Mouse (Mus musculus): ENCODE results near the gene Fgl2. TPM values are rescaled to one million over a fixed set of nuclear protein-coding genes. Genes with fewer than 3 reads are reported as not detected.

Gene Fgl2
- polyA plus RNA-seq, 1 experiment from 2014 or later = 0.66 TPM

DNA sequence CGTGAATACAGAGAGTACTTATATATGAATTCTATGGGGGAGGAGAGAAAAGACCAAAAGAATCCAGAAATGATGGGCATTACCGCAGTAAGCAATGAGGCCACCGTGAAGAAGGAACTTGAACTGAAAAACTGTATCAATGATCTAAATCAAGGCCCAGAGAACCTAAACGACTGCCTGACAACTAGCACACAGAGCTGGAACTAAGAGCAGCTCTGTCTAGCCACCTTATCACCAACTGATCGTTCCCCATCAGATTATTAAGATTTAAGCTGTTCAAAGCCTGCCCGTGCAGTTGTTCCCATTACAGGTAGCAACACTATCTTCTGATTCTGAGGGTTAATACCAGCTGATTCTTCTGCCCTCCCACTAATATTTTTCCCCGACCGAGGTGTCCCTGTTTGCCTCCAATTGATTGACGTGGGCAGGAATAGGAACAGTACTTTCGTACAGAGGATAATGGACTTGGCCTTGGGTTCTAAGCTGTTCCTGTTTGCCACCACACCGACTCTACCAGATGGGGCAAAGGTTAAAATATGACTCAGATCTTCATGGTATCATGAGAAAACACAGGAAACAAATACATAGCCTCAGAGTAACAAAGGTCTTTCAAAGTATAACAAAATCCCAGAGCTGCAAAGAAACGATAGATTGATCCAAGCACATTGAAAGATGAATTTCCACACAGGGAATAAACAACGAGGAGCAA is 12.0 kb downstream of the Fgl2 start:
- Histone ChIP-seq H3K9me3 (no peaks in the 10 kb centered on the region), H3K27me3 (peaks cover 20% of the 10 kb centered on the region), H3K36me3 (no peaks in the 10 kb centered on the region), H3K27ac (no peak overlapping the region), H3K4me1 (replicated peaks) (peaks cover 9% of the 10 kb centered on the region), H3K4me2 (no peak overlapping the region), H3K9ac (replicated peaks) (no peak overlapping the region), H3K4me3 (replicated peaks) (no peak overlapping the region)
- 82% methylated on average over 13 of the region's 13 CpGs for WGBS
- ATAC-seq (ENCODE audit: insufficient number of reproducible peaks, insufficient read depth, low FRiP score, low TSS enrichment, low read depth) = no peak

- H3K27ac ChIP-seq = no peak overlapping the region
- no peak overlapping the region for H3K4me2 ChIP-seq
- no peak overlapping the region for H3K9ac ChIP-seq (replicated peaks)
- H3K36me3 ChIP-seq = no peaks in the 10 kb centered on the region
- ATAC-seq (ENCODE audit: insufficient number of reproducible peaks, insufficient read depth, low FRiP score, low TSS enrichment, low read depth) = no peak
- H3K9me3 ChIP-seq = no peaks in the 10 kb centered on the region
- H3K27me3 ChIP-seq = peaks cover 14% of the 10 kb centered on the region
- H3K4me1 ChIP-seq (replicated peaks) = peaks cover 9% of the 10 kb centered on the region
- no peak overlapping the region for H3K4me3 ChIP-seq (replicated peaks)
- WGBS = 94% methylated on average over 9 of the region's 9 CpGs
Observed at GRCm38 (mm10) chr5:21384976-21385375, 12.5 kb downstream of the Fgl2 start.

- no peak overlapping the region for H3K27ac ChIP-seq
- 85% methylated on average over 4 of the region's 4 CpGs for whole genome bisulfite sequencing
- H3K27me3 ChIP-seq = peaks cover 12% of the 10 kb centered on the region
- no peak overlapping the region for H3K9ac ChIP-seq (replicated peaks)
- peaks cover 9% of the 10 kb centered on the region for H3K4me1 ChIP-seq (replicated peaks)
- H3K4me3 ChIP-seq (replicated peaks) = no peak overlapping the region
- ATAC-seq (ENCODE audit: insufficient number of reproducible peaks, insufficient read depth, low FRiP score, low TSS enrichment, low read depth) = no peak
- no peaks in the 10 kb centered on the region for H3K9me3 ChIP-seq
- H3K36me3 ChIP-seq = no peaks in the 10 kb centered on the region
- no peak overlapping the region for H3K4me2 ChIP-seq
Observed at GRCm38 (mm10) chr5:21386432-21386831, 14.0 kb downstream of the Fgl2 start.

GRCm38 (mm10) chr5:21387340-21387739 is 14.9 kb downstream of the Fgl2 start:
- Histone ChIP-seq H3K9ac (replicated peaks) (no peak overlapping the region), H3K27me3 (peaks cover 12% of the 10 kb centered on the region), H3K36me3 (no peaks in the 10 kb centered on the region), H3K4me1 (replicated peaks) (peaks cover 9% of the 10 kb centered on the region), H3K4me3 (replicated peaks) (no peak overlapping the region), H3K9me3 (no peaks in the 10 kb centered on the region), H3K27ac (no peak overlapping the region), H3K4me2 (no peak overlapping the region)
- ATAC-seq (ENCODE audit: insufficient number of reproducible peaks, insufficient read depth, low FRiP score, low TSS enrichment, low read depth) = no peak

GRCm38 (mm10) chr5:21388855-21389254 is 16.4 kb downstream of the Fgl2 start:
- WGBS = 71% methylated on average over 4 of the region's 4 CpGs
- H3K27me3 ChIP-seq = peaks cover 11% of the 10 kb centered on the region
- H3K4me3 ChIP-seq (replicated peaks) = no peak overlapping the region
- H3K4me1 ChIP-seq (replicated peaks) = peaks cover 1% of the 10 kb centered on the region; the same call in 1 of the 2 replicates
- no peaks in the 10 kb centered on the region for H3K36me3 ChIP-seq
- H3K4me2 ChIP-seq = no peak overlapping the region
- no peaks in the 10 kb centered on the region for H3K9me3 ChIP-seq
- no peak overlapping the region for H3K27ac ChIP-seq
- no peak overlapping the region for H3K9ac ChIP-seq (replicated peaks)
- no peak for ATAC-seq (ENCODE audit: insufficient number of reproducible peaks, insufficient read depth, low FRiP score, low TSS enrichment, low read depth)

GRCm38 (mm10) chr5:21391616-21392384 is 19.4 kb downstream of the Fgl2 start:
- H3K4me3 ChIP-seq (replicated peaks) = no peak overlapping the region
- 51% methylated on average over 13 of the region's 13 CpGs for WGBS
- H3K4me1 ChIP-seq (replicated peaks) = peaks cover 25% of the 10 kb centered on the region
- no peaks in the 10 kb centered on the region for H3K9me3 ChIP-seq
- no peak overlapping the region for H3K27ac ChIP-seq
- no peak overlapping the region for H3K9ac ChIP-seq (replicated peaks)
- no peak for ATAC-seq (ENCODE audit: insufficient number of reproducible peaks, insufficient read depth, low FRiP score, low TSS enrichment, low read depth)
- H3K36me3 ChIP-seq = no peaks in the 10 kb centered on the region
- H3K27me3 ChIP-seq = no peaks in the 10 kb centered on the region; the same call in 1 of the 2 replicates
- no peak overlapping the region for H3K4me2 ChIP-seq

GRCm38 (mm10) chr5:21394562-21394961 is 22.1 kb downstream of the Fgl2 start:
- no peak overlapping the region for H3K4me2 ChIP-seq
- ATAC-seq (ENCODE audit: insufficient number of reproducible peaks, insufficient read depth, low FRiP score, low TSS enrichment, low read depth) = no peak
- H3K4me3 ChIP-seq (replicated peaks) = no peak overlapping the region
- no peak overlapping the region for H3K9ac ChIP-seq (replicated peaks)
- no peaks in the 10 kb centered on the region for H3K36me3 ChIP-seq
- H3K27ac ChIP-seq = 0 out of 2 replicates have a peak overlapping the region, but pooled peaks have one; percentile 5
- H3K9me3 ChIP-seq = no peaks in the 10 kb centered on the region
- H3K4me1 ChIP-seq (replicated peaks) = peaks cover 27% of the 10 kb centered on the region
- WGBS = 58% methylated on average over 2 of the region's 2 CpGs
- no peaks in the 10 kb centered on the region; the same call in 1 of the 2 replicates for H3K27me3 ChIP-seq

GRCm38 (mm10) chr5:21395205-21395840 is 22.9 kb downstream of the Fgl2 start:
- Histone ChIP-seq H3K9ac (replicated peaks) (no peak overlapping the region), H3K27me3 (no peaks in the 10 kb centered on the region; the same call in 1 of the 2 replicates), H3K27ac (no peak overlapping the region), H3K36me3 (no peaks in the 10 kb centered on the region), H3K4me2 (no peak overlapping the region), H3K9me3 (no peaks in the 10 kb centered on the region), H3K4me3 (replicated peaks) (no peak overlapping the region), H3K4me1 (replicated peaks) (peaks cover 27% of the 10 kb centered on the region)
- ATAC-seq (ENCODE audit: insufficient number of reproducible peaks, insufficient read depth, low FRiP score, low TSS enrichment, low read depth) = no peak
- WGBS = 45% methylated on average over 7 of the region's 7 CpGs

GRCm38 (mm10) chr5:21411261-21411666 is 38.8 kb downstream of the Fgl2 start:
- WGBS = 78% methylated on average over 5 of the region's 5 CpGs
- no peaks in the 10 kb centered on the region for H3K4me1 ChIP-seq (replicated peaks)

GRCm38 (mm10) chr5:21412056-21412455 is 39.6 kb downstream of the Fgl2 start:
- no peak for ATAC-seq (ENCODE audit: insufficient number of reproducible peaks, insufficient read depth, low FRiP score, low TSS enrichment, low read depth)
- 87% methylated on average over 5 of the region's 5 CpGs for WGBS

More at GRCm38 (mm10) chr5:21411261-21411666, 38.8 kb downstream of the Fgl2 start:
- no peak for ATAC-seq (ENCODE audit: insufficient number of reproducible peaks, insufficient read depth, low FRiP score, low TSS enrichment, low read depth)
- Histone ChIP-seq H3K9ac (replicated peaks) (no peak overlapping the region), H3K27me3 (no peaks in the 10 kb centered on the region), H3K4me2 (no peak overlapping the region), H3K9me3 (no peaks in the 10 kb centered on the region), H3K27ac (no peak overlapping the region), H3K4me3 (replicated peaks) (no peak overlapping the region), H3K36me3 (no peaks in the 10 kb centered on the region)

GRCm38 (mm10) chr5:21413322-21413721 is 40.9 kb downstream of the Fgl2 start:
- WGBS = 89% methylated on average over 3 of the region's 3 CpGs
- no peaks in the 10 kb centered on the region for H3K9me3 ChIP-seq
- H3K9ac ChIP-seq (replicated peaks) = no peak overlapping the region
- H3K4me3 ChIP-seq (replicated peaks) = no peak overlapping the region
- ATAC-seq (ENCODE audit: insufficient number of reproducible peaks, insufficient read depth, low FRiP score, low TSS enrichment, low read depth) = no peak
- H3K27ac ChIP-seq = no peak overlapping the region
- no peak overlapping the region for H3K4me2 ChIP-seq
- no peaks in the 10 kb centered on the region for H3K4me1 ChIP-seq (replicated peaks)
- no peaks in the 10 kb centered on the region; the same call in 1 of the 2 replicates for H3K27me3 ChIP-seq
- H3K36me3 ChIP-seq = no peaks in the 10 kb centered on the region

More at GRCm38 (mm10) chr5:21412056-21412455, 39.6 kb downstream of the Fgl2 start:
- Histone ChIP-seq H3K27me3 (no peaks in the 10 kb centered on the region; the same call in 1 of the 2 replicates), H3K9ac (replicated peaks) (no peak overlapping the region), H3K27ac (no peak overlapping the region), H3K4me3 (replicated peaks) (no peak overlapping the region), H3K9me3 (no peaks in the 10 kb centered on the region), H3K4me1 (replicated peaks) (no peaks in the 10 kb centered on the region), H3K36me3 (no peaks in the 10 kb centered on the region), H3K4me2 (no peak overlapping the region)

All from limb, embryonic 12.5 days (tissue).